Mouse (Mus musculus) small intestine, adult 2 months (tissue): ENCODE results near the gene Il16.

ENCODE experiments used
- CTCF ChIP-seq: fragments of 200-500 bp; IDR thresholded peaks from 2 replicates; pipeline ENCODE4 v1.5.1; 2012; ENCODE audit warnings: low read depth, mild to moderate bottlenecking, control low read depth, inconsistent platforms, low read length, moderate library complexity, mixed read lengths; ENCODE audit not compliant: insufficient replicate concordance, insufficient read length; ENCODE audit errors: extremely low read depth
- POLR2A ChIP-seq: fragments of 200-500 bp; IDR thresholded peaks from 2 replicates; pipeline ENCODE4 v1.6.1; 2012; ENCODE audit warnings: low read depth, mild to moderate bottlenecking, control low read depth, inconsistent platforms, low read length, moderate library complexity

- TF ChIP-seq CTCF (no peak), POLR2A (no peak)
These were observed 10.8 kb downstream of the Il16 start for GRCm38 (mm10) chr7:83734671-83735082.
